Mouse (Mus musculus) bone marrow, adult 2 months (tissue): ENCODE results near the gene Gm10192. TPM values are rescaled to one million over a fixed set of nuclear protein-coding genes. Genes with fewer than 3 reads are reported as not detected.
"Not testable (repeated sequence)": the region's sequence is repeated elsewhere in the genome, so short reads cannot be mapped to it uniquely, and the experiment has no call there.

Experiments used
- H3K27ac ChIP-seq: fragments of 200-500 bp; 2 replicates; pipeline ENCODE4 v1.5.1; 2012; ENCODE audit warnings: low read depth, mild to moderate bottlenecking, control low read depth, inconsistent platforms, low read length; ENCODE audit not compliant: control insufficient read depth, poor library complexity, insufficient read depth
- H3K4me1 ChIP-seq: fragments of 200-500 bp; 2 replicates; pipeline ENCODE4 v1.6.1; 2011; ENCODE audit warnings: low read length; ENCODE audit not compliant: control insufficient read depth, insufficient read depth
- H3K4me3 ChIP-seq: fragments of 200-500 bp; replicated peaks from 2 replicates; pipeline ENCODE3; 2011; ENCODE audit warnings: mild to moderate bottlenecking, low read depth, low read length, control low read depth; ENCODE audit not compliant: control insufficient read depth
- CTCF ChIP-seq: fragments of 200-500 bp; IDR thresholded peaks from 2 replicates; pipeline ENCODE4 v1.5.1; 2011; ENCODE audit warnings: low read length, control low read depth; ENCODE audit not compliant: control insufficient read depth, insufficient read depth
- POLR2A ChIP-seq: fragments of 200-500 bp; IDR thresholded peaks from 2 replicates; pipeline ENCODE4 v1.6.1; 2011; ENCODE audit warnings: low read depth, mild to moderate bottlenecking, control low read depth, low read length, borderline replicate concordance; ENCODE audit not compliant: control insufficient read depth
- WGBS: fragments of 180-500 bp; shearing (Covaris S2); methylation state at CpG from one replicate; pipeline ENCODE4 v1.1.7; 2018; 5-methylcytosine and 5-hydroxymethylcytosine counted together
- polyA plus RNA-seq: library from polyadenylated mRNA; stranded (reverse); fragments of >200 nt; gene quantifications from 2 replicates; pipeline ENCODE4 v1.2.4, GENCODE M21; 2011; ENCODE audit warnings: low replicate concordance; ENCODE audit not compliant: missing spikeins, insufficient read depth, insufficient read length

The Gm10192 gene
- not detected in 2 replicates for polyA plus RNA-seq

DNA sequence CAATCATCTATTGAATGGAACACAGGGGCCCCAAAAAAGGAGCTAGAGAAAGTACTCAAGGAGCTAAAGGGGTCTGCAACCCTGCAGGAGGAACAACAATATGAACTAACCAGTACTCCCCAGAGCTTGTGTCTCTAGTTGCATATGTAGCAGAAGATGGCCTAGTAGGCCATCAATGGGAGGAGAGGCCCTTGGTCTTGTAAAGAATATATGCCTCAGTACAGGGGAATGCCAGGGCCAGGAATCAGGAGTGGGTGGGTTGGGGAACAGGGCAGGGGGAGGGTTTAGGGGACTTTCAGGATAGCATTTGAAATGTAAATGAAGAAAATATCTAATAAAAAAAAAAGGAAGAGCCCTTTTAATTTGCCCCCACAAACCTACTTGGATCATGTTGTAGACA lies at the start of gene Gm10192:
Gene Gm10192 (minus strand): TSS at position 101 of the 400 bp plus-strand sequence.
- not testable (repeated sequence) for H3K4me1 ChIP-seq, H3K27ac ChIP-seq, H3K4me3 ChIP-seq

DNA sequence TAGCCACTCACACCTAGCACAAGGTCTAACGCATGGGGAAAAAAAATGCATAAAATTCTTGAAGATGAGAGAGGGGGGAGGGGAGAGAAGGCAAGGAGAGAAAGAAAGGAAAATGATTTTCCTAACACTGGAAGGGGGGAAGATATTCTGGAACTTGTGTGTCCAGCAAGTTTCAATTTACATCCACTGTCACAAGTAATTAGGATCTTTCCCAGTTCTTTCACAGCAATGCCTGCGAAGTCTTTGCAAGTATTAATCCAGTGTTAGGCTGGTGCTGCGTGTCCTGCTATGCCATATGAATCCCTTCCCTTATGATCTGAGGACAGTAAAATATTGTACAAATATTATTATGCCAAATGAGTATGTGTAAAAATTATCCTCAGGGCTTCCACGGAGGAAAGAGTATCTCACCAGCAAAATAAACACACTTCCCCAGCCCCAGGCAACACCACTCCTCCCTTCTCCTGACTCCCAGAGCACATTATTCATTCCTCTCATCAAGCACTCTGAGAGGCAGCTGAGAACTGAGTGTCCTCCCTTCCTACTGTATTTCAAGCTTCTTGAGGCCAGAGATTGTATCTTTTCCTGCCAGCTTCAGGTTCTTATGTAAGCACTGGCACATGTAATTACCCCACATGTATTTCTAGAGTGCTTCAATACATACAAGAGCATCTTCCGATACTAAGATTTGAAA lies 47.6 kb upstream of the Gm10192 start:
- 67% methylated on average over 5 of the region's 5 CpGs for WGBS
- H3K4me3 ChIP-seq, result no peak overlapping the region
- TF ChIP-seq CTCF (no peak), POLR2A (no peak)
- H3K4me1 ChIP-seq, result no peaks in the 10 kb centered on the region
- H3K27ac ChIP-seq, result no peak overlapping the region

DNA sequence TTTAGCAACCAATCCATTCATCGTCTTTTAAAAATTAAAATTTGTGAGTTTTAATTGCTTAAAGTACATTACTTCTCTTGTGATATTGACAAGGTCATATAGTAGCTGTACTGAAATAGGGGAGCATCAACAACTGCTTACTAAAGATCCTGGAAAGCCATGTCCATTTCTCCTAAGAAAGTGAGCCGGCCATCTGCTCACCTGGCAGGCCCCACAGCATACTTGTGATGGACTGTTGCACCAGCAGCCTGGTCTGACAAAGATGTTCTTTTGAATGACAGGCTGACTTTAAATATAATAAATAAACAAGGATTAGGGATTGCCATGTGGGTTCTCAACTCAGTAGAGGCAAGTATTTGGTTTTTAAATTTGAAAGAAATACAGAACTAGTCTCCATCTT lies 36.7 kb upstream of the Gm10192 start:
- H3K27ac ChIP-seq, result no peak overlapping the region
- WGBS, result 83% methylated on average over 2 of the region's 2 CpGs
- H3K4me1 ChIP-seq, result no peaks in the 10 kb centered on the region
- no peak overlapping the region for H3K4me3 ChIP-seq
- no peak for TF ChIP-seq CTCF
- no peak for TF ChIP-seq POLR2A

DNA sequence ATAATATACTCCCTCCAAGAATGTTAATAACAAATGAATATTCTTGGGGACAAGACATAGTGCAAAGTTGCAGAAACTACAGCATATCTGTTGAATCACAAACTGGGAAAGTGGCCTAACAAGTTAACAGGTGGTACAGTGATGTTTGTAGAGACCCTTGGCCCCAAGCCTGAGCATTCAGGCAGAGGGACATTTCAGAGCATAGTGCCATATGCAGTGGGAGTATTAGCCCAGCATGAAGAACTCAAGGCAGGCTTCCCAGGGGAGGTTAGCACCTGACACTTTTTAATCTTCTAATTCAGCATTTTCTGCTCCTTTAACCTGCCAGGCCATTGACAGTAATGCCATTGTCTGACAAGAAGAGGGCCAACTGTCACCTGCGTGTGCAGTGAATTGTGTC lies 34.9 kb upstream of the Gm10192 start:
- H3K27ac ChIP-seq, result no peak overlapping the region
- no peaks in the 10 kb centered on the region for H3K4me1 ChIP-seq
- TF ChIP-seq POLR2A (no peak), CTCF (no peak)
- WGBS, result 74% methylated on average over 1 of the region's 1 CpGs
- no peak overlapping the region for H3K4me3 ChIP-seq

DNA sequence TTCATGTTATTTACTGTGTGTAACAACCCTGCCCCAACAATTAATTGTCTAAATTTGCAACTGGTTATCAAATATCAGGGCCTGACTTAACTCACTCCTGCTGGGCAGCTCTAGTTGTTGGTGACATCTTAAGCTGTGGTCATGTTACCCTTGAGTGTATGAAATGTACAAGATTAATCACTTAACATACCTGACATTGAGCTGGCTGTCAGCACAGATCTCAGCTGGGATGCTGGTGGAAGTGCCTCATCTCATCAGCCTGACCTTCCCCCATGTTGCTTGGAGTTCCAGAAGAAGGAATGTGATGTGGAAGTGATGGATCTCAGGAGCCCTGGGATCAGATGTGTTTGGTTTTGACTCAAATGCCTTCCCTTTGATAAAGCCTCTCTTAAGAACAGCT lies 29.5 kb upstream of the Gm10192 start:
- Histone ChIP-seq H3K4me1 (no peaks in the 10 kb centered on the region), H3K27ac (no peak overlapping the region)
- no peak for TF ChIP-seq CTCF
- TF ChIP-seq POLR2A, result no peak

DNA sequence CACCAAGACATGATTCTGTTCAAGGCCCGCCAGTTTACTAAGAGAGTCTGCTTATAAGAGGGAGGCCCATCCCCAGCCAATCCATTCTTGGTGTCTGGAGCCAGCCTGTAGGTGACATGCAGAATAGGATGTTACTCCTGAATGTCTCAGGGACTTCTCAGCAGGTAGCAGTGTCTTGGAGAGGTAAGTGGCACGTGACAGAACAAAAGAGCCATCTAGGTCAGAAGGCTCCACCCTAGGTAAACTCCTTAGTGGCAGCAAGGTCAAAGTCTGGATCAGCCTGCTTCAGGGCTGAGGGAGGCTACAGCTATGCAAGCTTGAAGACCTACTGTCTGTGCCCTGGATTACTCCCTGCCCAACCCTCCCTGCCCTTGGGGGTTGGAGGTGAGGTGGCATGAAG lies 20.0 kb upstream of the Gm10192 start:
- 55% methylated on average over 2 of the region's 2 CpGs for WGBS
- not testable (repeated sequence) for H3K4me3 ChIP-seq, H3K4me1 ChIP-seq, H3K27ac ChIP-seq

More for the DNA sequence above, 29.5 kb upstream of the Gm10192 start:
- no peak overlapping the region for H3K4me3 ChIP-seq

GRCm38 (mm10) chr4:97193176-97193575 lies 10.2 kb upstream of the Gm10192 start:
- Histone ChIP-seq H3K27ac (no peak overlapping the region), H3K4me3 (no peak overlapping the region), H3K4me1 (no peaks in the 10 kb centered on the region)
- 85% methylated on average over 4 of the region's 4 CpGs for WGBS
- TF ChIP-seq CTCF (no peak), POLR2A (no peak)

- TF ChIP-seq CTCF (no peak), POLR2A (no peak)
- Histone ChIP-seq H3K27ac (no peak overlapping the region), H3K4me1 (no peaks in the 10 kb centered on the region), H3K4me3 (no peak overlapping the region)
- 86% methylated on average over 2 of the region's 2 CpGs for WGBS
Measured at GRCm38 (mm10) chr4:97192601-97193000, 9.6 kb upstream of the Gm10192 start.

DNA sequence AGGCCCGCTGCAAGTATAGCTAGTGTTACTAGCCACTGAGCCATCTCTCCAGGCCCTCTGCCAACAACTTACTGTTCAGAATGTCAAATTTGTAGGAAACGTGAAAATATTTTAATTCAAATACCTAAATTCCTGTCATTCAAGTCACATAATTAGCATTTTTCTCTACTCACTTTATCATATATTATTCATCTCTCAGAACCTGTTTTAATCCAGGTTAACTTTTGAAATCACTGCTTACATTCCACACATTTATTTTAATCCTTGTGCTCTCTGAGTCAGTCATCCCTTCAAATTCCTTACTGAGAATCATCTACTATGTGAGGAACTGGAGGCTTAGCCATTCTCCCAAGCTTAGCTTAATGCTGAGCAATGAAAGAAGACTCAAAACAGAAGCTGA lies 2.6 kb downstream of the Gm10192 start:
- WGBS, result 59% methylated on average over 2 of the region's 2 CpGs
- TF ChIP-seq POLR2A (no peak), CTCF (no peak)

More for the DNA sequence above, 2.6 kb downstream of the Gm10192 start:
- Histone ChIP-seq H3K4me3 (no peak overlapping the region), H3K4me1 (no peaks in the 10 kb centered on the region), H3K27ac (no peak overlapping the region)
